Mouse (Mus musculus): Measurements from ENCODE around the gene Gtf3a. TPM values are rescaled to one million over a fixed set of nuclear protein-coding genes. Genes with fewer than 3 reads are reported as not detected.
"Not testable (repeated sequence)": the region's sequence is repeated elsewhere in the genome, so short reads cannot be mapped to it uniquely, and the experiment has no call there.

Gtf3a gene
- polyA plus RNA-seq, 1 experiment from 2014 or later, result 110 TPM

GRCm38 (mm10) chr5:146917357-146917756, 31.1 kb upstream of the Gtf3a start:
- H3K9ac ChIP-seq; H3K9me3 ChIP-seq; H3K27ac ChIP-seq (replicated peaks); H3K4me2 ChIP-seq; H3K4me3 ChIP-seq; H3K36me3 ChIP-seq; ATAC-seq (ENCODE audit: low read depth): not testable (repeated sequence)
- Histone ChIP-seq H3K4me1 (replicated peaks) (peaks cover 20% of the 10 kb centered on the region), H3K27me3 (peaks cover 21% of the 10 kb centered on the region; the same call in 1 of the 2 replicates)
- 87% methylated on average over 6 of the region's 6 CpGs for WGBS

GRCm38 (mm10) chr5:146919874-146920273, 28.6 kb upstream of the Gtf3a start:
- no peaks in the 10 kb centered on the region for H3K36me3 ChIP-seq

DNA sequence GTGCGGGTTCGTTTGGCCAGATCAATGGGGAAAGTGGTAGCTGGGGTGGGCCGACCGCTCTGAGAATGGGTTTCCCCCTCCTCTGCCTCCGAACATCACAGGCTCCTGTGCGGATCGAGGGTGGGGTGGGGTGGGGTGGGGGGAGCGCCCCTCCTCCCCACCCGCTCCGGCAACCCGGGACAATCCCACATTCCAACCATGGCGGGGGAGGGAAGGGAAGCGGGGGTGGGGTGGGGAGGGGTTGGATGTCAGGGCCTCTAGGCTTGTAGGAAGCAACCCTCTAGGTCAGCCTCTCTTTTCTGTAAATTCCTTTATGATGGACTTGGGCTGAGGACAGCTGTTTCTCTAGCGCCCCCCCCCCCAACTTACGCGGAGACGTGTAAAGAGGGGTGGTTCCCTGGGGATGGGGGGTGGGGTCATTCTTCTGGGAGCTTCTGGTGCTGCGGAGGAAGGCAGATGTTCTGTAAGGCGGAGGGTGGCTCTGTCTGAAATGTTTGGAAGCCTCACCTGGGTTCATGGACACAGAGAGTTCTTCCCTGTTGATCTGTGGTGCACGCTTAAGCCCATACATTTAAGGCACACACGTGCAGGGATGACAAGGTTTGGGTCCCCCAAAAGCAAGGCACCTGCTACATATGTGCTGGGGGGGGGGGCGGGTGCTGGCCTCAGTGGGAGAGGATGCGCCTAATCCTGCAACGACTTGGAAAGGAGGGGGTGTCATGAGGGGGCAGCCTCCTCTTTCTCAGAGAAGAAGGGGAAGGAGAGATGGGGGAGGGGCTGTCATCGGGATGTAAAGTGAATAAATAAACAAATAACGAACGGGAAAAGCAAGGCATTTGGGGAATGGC, 27.9 kb upstream of the Gtf3a start:
- Histone ChIP-seq H3K4me1 (replicated peaks) (peaks cover 20% of the 10 kb centered on the region), H3K36me3 (no peaks in the 10 kb centered on the region), H3K4me2 (peak overlapping the region; percentile 62), H3K27ac (replicated peaks) (no peak overlapping the region), H3K4me3 (peak overlapping the region; percentile 32), H3K9me3 (no peaks in the 10 kb centered on the region), H3K9ac (peak overlapping the region; percentile 66), H3K27me3 (peaks cover 9% of the 10 kb centered on the region; the same call in 1 of the 2 replicates)
- ATAC-seq (ENCODE audit: low read depth), result 0 out of 2 replicates have a peak, but pooled peaks have one; percentile 45
- 1% methylated on average over 27 of the region's 27 CpGs for WGBS

More at GRCm38 (mm10) chr5:146919874-146920273, 28.6 kb upstream of the Gtf3a start:
- Histone ChIP-seq H3K27ac (replicated peaks) (no peak overlapping the region), H3K9me3 (no peaks in the 10 kb centered on the region), H3K4me3 (peak overlapping the region; percentile 32), H3K27me3 (peaks cover 9% of the 10 kb centered on the region; the same call in 1 of the 2 replicates), H3K9ac (peak overlapping the region; percentile 66), H3K4me2 (peak overlapping the region; percentile 62), H3K4me1 (replicated peaks) (peaks cover 20% of the 10 kb centered on the region)
- WGBS, result 4% methylated on average over 6 of the region's 6 CpGs
- ATAC-seq (ENCODE audit: low read depth), result 0 out of 2 replicates have a peak, but pooled peaks have one; percentile 37

DNA sequence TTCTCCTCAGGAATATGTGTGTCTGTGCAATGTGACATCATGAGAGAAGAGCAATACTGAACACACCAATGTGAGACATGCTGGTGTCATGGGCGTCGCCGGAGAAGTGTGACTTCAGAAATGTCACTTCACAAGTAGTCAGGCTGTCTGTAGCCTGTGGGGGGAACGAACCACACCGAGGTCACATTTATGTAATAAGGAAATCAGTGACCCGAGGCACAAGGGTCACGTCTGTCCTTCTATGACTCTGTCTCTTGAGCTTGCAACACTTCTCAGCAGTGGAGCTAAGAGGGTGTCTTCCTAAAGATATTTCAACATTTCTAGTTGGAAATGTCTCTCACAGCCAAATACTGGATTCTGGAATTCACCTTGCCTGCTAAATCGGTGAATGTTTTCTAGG, 27.2 kb upstream of the Gtf3a start:
- no peak for ATAC-seq (ENCODE audit: low read depth)
- H3K27ac ChIP-seq (replicated peaks), result no peak overlapping the region
- H3K9ac ChIP-seq, result no peak overlapping the region
- peaks cover 20% of the 10 kb centered on the region for H3K4me1 ChIP-seq (replicated peaks)
- peaks cover 4% of the 10 kb centered on the region; the same call in 1 of the 2 replicates for H3K27me3 ChIP-seq
- 36% methylated on average over 8 of the region's 8 CpGs for WGBS
- no peaks in the 10 kb centered on the region for H3K9me3 ChIP-seq
- no peaks in the 10 kb centered on the region for H3K36me3 ChIP-seq
- peak overlapping the region; percentile 62 for H3K4me2 ChIP-seq
- peak overlapping the region; percentile 32 for H3K4me3 ChIP-seq

DNA sequence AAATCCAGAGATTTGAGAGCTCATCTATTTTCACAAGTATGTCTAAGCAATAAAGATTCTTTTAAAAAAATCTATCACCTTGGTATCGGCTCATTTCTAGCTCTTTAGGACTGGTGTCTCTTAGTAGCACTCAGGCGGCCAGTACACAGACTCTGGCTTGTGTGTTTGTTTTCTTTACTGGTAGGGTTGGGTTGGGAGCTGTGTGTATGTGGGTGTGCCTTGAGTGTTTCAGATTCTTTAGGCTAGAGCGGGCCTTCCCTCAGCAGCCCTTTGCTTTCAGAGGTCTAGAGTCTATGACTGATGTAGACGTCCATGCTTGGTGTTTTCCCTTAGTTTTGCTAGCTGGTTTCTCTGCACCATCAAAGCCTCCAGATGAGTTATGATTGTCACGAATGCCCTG, 24.9 kb upstream of the Gtf3a start:
- no peaks in the 10 kb centered on the region; the same call in 1 of the 2 replicates for H3K27me3 ChIP-seq
- no peak overlapping the region for H3K27ac ChIP-seq (replicated peaks)
- no peak overlapping the region for H3K9ac ChIP-seq
- no peak overlapping the region for H3K4me3 ChIP-seq
- WGBS, result 81% methylated on average over 5 of the region's 5 CpGs
- no peak for ATAC-seq (ENCODE audit: low read depth)
- no peaks in the 10 kb centered on the region for H3K9me3 ChIP-seq
- no peak overlapping the region for H3K4me2 ChIP-seq
- H3K36me3 ChIP-seq, result no peaks in the 10 kb centered on the region
- peaks cover 20% of the 10 kb centered on the region for H3K4me1 ChIP-seq (replicated peaks)

- Histone ChIP-seq H3K4me1 (replicated peaks) (no peaks in the 10 kb centered on the region), H3K4me3 (no peak overlapping the region), H3K4me2 (no peak overlapping the region), H3K36me3 (no peaks in the 10 kb centered on the region), H3K27me3 (no peaks in the 10 kb centered on the region), H3K27ac (replicated peaks) (no peak overlapping the region), H3K9ac (no peak overlapping the region), H3K9me3 (no peaks in the 10 kb centered on the region)
- WGBS, result 90% methylated on average over 5 of the region's 5 CpGs
- ATAC-seq (ENCODE audit: low read depth), result no peak
These were observed 21.8 kb upstream of the Gtf3a start for GRCm38 (mm10) chr5:146926673-146927072.

- Histone ChIP-seq H3K9ac (no peak overlapping the region), H3K27me3 (no peaks in the 10 kb centered on the region), H3K9me3 (no peaks in the 10 kb centered on the region), H3K27ac (replicated peaks) (no peak overlapping the region), H3K4me3 (no peak overlapping the region), H3K4me1 (replicated peaks) (no peaks in the 10 kb centered on the region), H3K4me2 (no peak overlapping the region), H3K36me3 (no peaks in the 10 kb centered on the region)
- ATAC-seq (ENCODE audit: low read depth), result no peak
- 95% methylated on average over 7 of the region's 7 CpGs for WGBS
These were observed 17.0 kb upstream of the Gtf3a start for GRCm38 (mm10) chr5:146931422-146931821.

DNA sequence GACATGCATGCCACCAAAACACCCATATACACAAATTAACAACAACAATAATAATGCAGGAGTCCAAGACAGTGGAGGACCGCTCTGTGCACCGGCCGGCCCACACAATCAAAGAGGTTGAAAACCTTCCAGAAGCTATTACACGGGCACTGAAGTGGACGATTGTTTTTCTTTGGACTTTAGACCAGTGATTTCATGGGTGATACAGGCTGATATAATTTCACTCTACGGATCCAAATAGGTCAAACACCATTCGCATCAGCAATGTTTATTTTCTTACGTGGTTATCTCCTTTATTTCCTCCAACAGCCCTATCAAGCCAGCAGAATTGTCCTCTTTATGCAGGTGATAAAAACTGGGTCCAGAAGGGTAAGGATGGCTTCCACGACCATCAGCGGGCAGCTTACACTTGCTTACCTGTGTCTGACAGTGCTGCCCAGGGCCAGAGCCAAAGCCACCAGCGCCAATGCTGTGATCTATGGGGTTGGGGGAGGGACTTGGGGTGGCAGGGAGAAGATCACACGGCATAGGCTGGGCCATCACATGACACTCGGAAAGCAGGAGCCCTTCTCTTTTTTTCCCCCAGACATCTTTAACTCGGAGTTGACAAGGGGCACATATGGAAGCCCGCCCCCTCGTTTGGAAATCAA, 16.4 kb upstream of the Gtf3a start:
- 75% methylated on average over 16 of the region's 16 CpGs for WGBS
- no peaks in the 10 kb centered on the region for H3K36me3 ChIP-seq
- no peak for ATAC-seq (ENCODE audit: low read depth)
- H3K9me3 ChIP-seq, result no peaks in the 10 kb centered on the region
- no peak overlapping the region for H3K27ac ChIP-seq (replicated peaks)
- no peak overlapping the region for H3K4me2 ChIP-seq
- no peaks in the 10 kb centered on the region for H3K27me3 ChIP-seq
- H3K4me1 ChIP-seq (replicated peaks), result no peaks in the 10 kb centered on the region
- no peak overlapping the region for H3K4me3 ChIP-seq
- no peak overlapping the region for H3K9ac ChIP-seq

- ATAC-seq (ENCODE audit: low read depth), result no peak
- Histone ChIP-seq H3K9ac (no peak overlapping the region), H3K4me1 (replicated peaks) (no peaks in the 10 kb centered on the region), H3K4me3 (no peak overlapping the region), H3K36me3 (no peaks in the 10 kb centered on the region), H3K27me3 (no peaks in the 10 kb centered on the region), H3K4me2 (no peak overlapping the region), H3K9me3 (no peaks in the 10 kb centered on the region), H3K27ac (replicated peaks) (no peak overlapping the region)
- 88% methylated on average over 12 of the region's 12 CpGs for WGBS
These were observed 15.0 kb upstream of the Gtf3a start for GRCm38 (mm10) chr5:146933466-146933865.

- 89% methylated on average over 32 of the region's 32 CpGs for WGBS
- peaks cover 6% of the 10 kb centered on the region for H3K4me1 ChIP-seq (replicated peaks)
- H3K4me2 ChIP-seq, result no peak overlapping the region
- no peaks in the 10 kb centered on the region for H3K27me3 ChIP-seq
- H3K27ac ChIP-seq (replicated peaks), result no peak overlapping the region
- no peaks in the 10 kb centered on the region for H3K36me3 ChIP-seq
- no peak overlapping the region for H3K4me3 ChIP-seq
- no peak for ATAC-seq (ENCODE audit: low read depth)
- H3K9ac ChIP-seq, result no peak overlapping the region
- no peaks in the 10 kb centered on the region for H3K9me3 ChIP-seq
These were observed 10.6 kb upstream of the Gtf3a start for GRCm38 (mm10) chr5:146937541-146938503.

- 48% methylated on average over 16 of the region's 16 CpGs for WGBS
- H3K9me3 ChIP-seq, result no peaks in the 10 kb centered on the region
- no peak overlapping the region for H3K4me3 ChIP-seq
- no peak overlapping the region for H3K9ac ChIP-seq
- peaks cover 6% of the 10 kb centered on the region for H3K4me1 ChIP-seq (replicated peaks)
- no peaks in the 10 kb centered on the region for H3K27me3 ChIP-seq
- no peaks in the 10 kb centered on the region for H3K36me3 ChIP-seq
- H3K4me2 ChIP-seq, result peak overlapping the region; percentile 36
- H3K27ac ChIP-seq (replicated peaks), result peak overlapping the region; percentile 75
- peak; percentile 87 for ATAC-seq (ENCODE audit: low read depth)
These were observed 9.2 kb upstream of the Gtf3a start for GRCm38 (mm10) chr5:146939109-146939796.
